ENCODE assay signal across 15 mouse cellular contexts in genomic region chr8:122736623-122737022, GRCm38 (mm10). TPM values are rescaled to one million over a fixed set of nuclear protein-coding genes. Genes with fewer than 3 reads are reported as not detected.
DNase-seq lines count a peak whose midpoint lies in the region; ATAC-seq and TF ChIP-seq lines count a peak whose summit lies in the region.
"Had no signal": no experiment of that assay in that cellular context is flagged by ENCODE, and none has a peak within 500 bp of the region (broad histone marks: within the 10 kb centered on the region; RNA-seq: fewer than 3 reads in every experiment).

No protein-coding gene starts in this region.

- no peak for ATAC-seq in forebrain, embryonic 14.5 days
- no peak for ATAC-seq in heart, postnatal 0 days (ENCODE audit: insufficient read depth, low read depth)
- no peak for ATAC-seq in midbrain, embryonic 15.5 days (replicated peaks)
- no peak for ATAC-seq in midbrain, embryonic 11.5 days (ENCODE audit: low FRiP score)
- ATAC-seq: inflammation-experienced regulatory T-cells, adult 6 months; Patski had no signal

- intact Hi-C loops in heart, postnatal 36 days (cut with DNase I), result no loop called here

- H3K9ac ChIP-seq in forebrain, embryonic 14.5 days (ENCODE audit: low read length), result no peak overlapping the region
- no peak overlapping the region for H3K9ac ChIP-seq in heart, postnatal 0 days (replicated peaks; ENCODE audit: low read depth, low read length)
- H3K9ac ChIP-seq in midbrain, embryonic 15.5 days, result no peak overlapping the region
- no peak overlapping the region for H3K9ac ChIP-seq in midbrain, embryonic 11.5 days (ENCODE audit: low read length)

- H3K27me3 ChIP-seq in forebrain, embryonic 14.5 days (replicated peaks; ENCODE audit: control insufficient read depth, insufficient read depth, low read length), result no peaks in the 10 kb centered on the region
- peaks cover 59% of the 10 kb centered on the region for H3K27me3 ChIP-seq in forebrain, embryonic 10.5 days (ENCODE audit: poor library complexity, severe bottlenecking)
- H3K27me3 ChIP-seq in heart, postnatal 0 days (ENCODE audit: control insufficient read depth, insufficient read depth, low read length), result peaks cover 30% of the 10 kb centered on the region
- no peaks in the 10 kb centered on the region for H3K27me3 ChIP-seq in midbrain, embryonic 15.5 days (replicated peaks)
- no peaks in the 10 kb centered on the region; the same call in 1 of the 2 replicates for H3K27me3 ChIP-seq in midbrain, embryonic 11.5 days (ENCODE audit: control insufficient read depth, insufficient read depth, low read length)

- H3K36me3 ChIP-seq in forebrain, embryonic 14.5 days (ENCODE audit: control insufficient read depth, insufficient read depth, low read length), result no peaks in the 10 kb centered on the region
- H3K36me3 ChIP-seq in forebrain, embryonic 10.5 days (replicated peaks), result no peaks in the 10 kb centered on the region
- H3K36me3 ChIP-seq in heart, postnatal 0 days (replicated peaks; ENCODE audit: control insufficient read depth, insufficient read depth, low read length), result no peaks in the 10 kb centered on the region
- H3K36me3 ChIP-seq in midbrain, embryonic 15.5 days (replicated peaks), result no peaks in the 10 kb centered on the region
- H3K36me3 ChIP-seq in midbrain, embryonic 11.5 days (ENCODE audit: control insufficient read depth, insufficient read depth, low read length), result no peaks in the 10 kb centered on the region

- no peak for TF ChIP-seq CTCF in heart, postnatal 0 days (IDR thresholded peaks at IDR 0.05; ENCODE audit: low read depth)

- no peaks in the 10 kb centered on the region for H3K9me3 ChIP-seq in forebrain, embryonic 14.5 days (replicated peaks; ENCODE audit: control insufficient read depth, low read length)
- H3K9me3 ChIP-seq in forebrain, embryonic 10.5 days, result no peaks in the 10 kb centered on the region
- no peaks in the 10 kb centered on the region for H3K9me3 ChIP-seq in heart, postnatal 0 days (replicated peaks; ENCODE audit: control insufficient read depth, low read length)
- no peaks in the 10 kb centered on the region for H3K9me3 ChIP-seq in midbrain, embryonic 15.5 days
- H3K9me3 ChIP-seq in midbrain, embryonic 11.5 days (ENCODE audit: control insufficient read depth, low read length), result no peaks in the 10 kb centered on the region

- no peak overlapping the region for H3K4me2 ChIP-seq in forebrain, embryonic 14.5 days (ENCODE audit: low read length)
- peak overlapping the region; percentile 38 for H3K4me2 ChIP-seq in heart, postnatal 0 days (ENCODE audit: low read depth, low read length)
- no peak overlapping the region for H3K4me2 ChIP-seq in midbrain, embryonic 15.5 days
- no peak overlapping the region for H3K4me2 ChIP-seq in midbrain, embryonic 11.5 days

- peaks cover 49% of the 10 kb centered on the region for H3K4me1 ChIP-seq in forebrain, embryonic 14.5 days (ENCODE audit: control insufficient read depth, insufficient read depth, low read length)
- peaks cover 41% of the 10 kb centered on the region for H3K4me1 ChIP-seq in forebrain, embryonic 10.5 days
- H3K4me1 ChIP-seq in heart, postnatal 0 days (ENCODE audit: control insufficient read depth, insufficient read depth), result peaks cover 16% of the 10 kb centered on the region
- peaks cover 52% of the 10 kb centered on the region for H3K4me1 ChIP-seq in midbrain, embryonic 15.5 days
- peaks cover 3% of the 10 kb centered on the region; the same call in 1 of the 2 replicates for H3K4me1 ChIP-seq in midbrain, embryonic 11.5 days (ENCODE audit: control insufficient read depth, insufficient read depth, low read length)

- no peak for TF ChIP-seq EP300 in heart, postnatal 0 days (IDR thresholded peaks at IDR 0.05; ENCODE audit: low read depth)

- no peak for DNase-seq in forebrain, embryonic 14.5 days (ENCODE audit: low spot score)
- DNase-seq in forebrain, embryonic 10.5 days (ENCODE audit: extremely low spot score, low spot score), result no peak
- no peak for DNase-seq in heart, postnatal 0 days (ENCODE audit: low spot score)
- DNase-seq in heart, postnatal 36 days, result no peak
- no peak for DNase-seq in midbrain, embryonic 11.5 days (ENCODE audit: low spot score, missing footprints)
- DNase-seq in thymus, postnatal 4 days, result no peak
- DNase-seq: adrenal gland, postnatal 36 days; cerebellum, adult 9-10 months; gastrocnemius, postnatal 36 days; layer of hippocampus, postnatal 36 days; left cerebral cortex, postnatal 4 days; lung, adult 2 months had no signal

- peak overlapping the region; percentile 9; the same call in 1 of the 2 replicates for H3K27ac ChIP-seq in forebrain, embryonic 14.5 days (ENCODE audit: low read depth, low read length)
- H3K27ac ChIP-seq in forebrain, embryonic 10.5 days, result no peak overlapping the region
- H3K27ac ChIP-seq in heart, postnatal 0 days (ENCODE audit: low read depth), result no peak overlapping the region
- peak overlapping the region; percentile 27; the same call in 1 of the 2 replicates for H3K27ac ChIP-seq in midbrain, embryonic 15.5 days
- no peak overlapping the region for H3K27ac ChIP-seq in midbrain, embryonic 11.5 days (ENCODE audit: low read depth, low read length)

- 93% methylated on average over 11 of the region's 11 CpGs for WGBS in forebrain, embryonic 14.5 days
- whole genome bisulfite sequencing in forebrain, embryonic 10.5 days, result 91% methylated on average over 11 of the region's 11 CpGs
- WGBS in heart, postnatal 0 days, result 78% methylated on average over 11 of the region's 11 CpGs
- 90% methylated on average over 11 of the region's 11 CpGs for WGBS in midbrain, embryonic 15.5 days
- 91% methylated on average over 11 of the region's 11 CpGs for WGBS in midbrain, embryonic 11.5 days

- no peak overlapping the region for H3K4me3 ChIP-seq in forebrain, embryonic 14.5 days (ENCODE audit: low read depth, low read length)
- no peak overlapping the region for H3K4me3 ChIP-seq in forebrain, embryonic 10.5 days
- H3K4me3 ChIP-seq in heart, postnatal 0 days (ENCODE audit: low read depth, low read length), result no peak overlapping the region
- no peak overlapping the region for H3K4me3 ChIP-seq in midbrain, embryonic 15.5 days
- no peak overlapping the region for H3K4me3 ChIP-seq in midbrain, embryonic 11.5 days (ENCODE audit: low read depth, low read length)

RNA-seq across cellular contexts. Expression of gene Cbfa2t3, which starts 37.7 kb away (rescaled TPM):
- polyA plus RNA-seq in forebrain, embryonic 14.5 days (2014; fragmentation: Nextera tagmentation; extraction: Ambion mirVana), result 10.4 and 11.5 TPM in 2 replicates
- 1.6 and 2.4 TPM in 2 replicates for polyA plus RNA-seq in forebrain, embryonic 10.5 days (2016; fragmentation: Nextera tagmentation; extraction: Ambion mirVana)
- 1.1 and 3.6 TPM in 2 replicates for total RNA-seq in heart, postnatal 0 days (2014; rRNA removed; ENCODE audit: low replicate concordance)
- polyA plus RNA-seq in heart, postnatal 0 days (2015; fragmentation: Nextera tagmentation; extraction: Ambion mirVana), result 4.3 and 4.4 TPM in 2 replicates
- total RNA-seq in heart, postnatal 36 days (2021), result 10 to 100 TPM; 19.7 to 23.0 TPM
- 20.2 and 21.4 TPM in 2 replicates for polyA plus RNA-seq in midbrain, embryonic 15.5 days (2015; fragmentation: Nextera tagmentation; extraction: Ambion mirVana)
- polyA plus RNA-seq in midbrain, embryonic 11.5 days (2014; fragmentation: Nextera tagmentation; extraction: Ambion mirVana), result 6.1 and 6.4 TPM in 2 replicates

RNA-seq across cellular contexts. Expression of gene Acsf3, which starts 38.7 kb away (rescaled TPM):
- 13.7 and 15.8 TPM in 2 replicates for polyA plus RNA-seq in forebrain, embryonic 14.5 days (2014; fragmentation: Nextera tagmentation; extraction: Ambion mirVana)
- polyA plus RNA-seq in forebrain, embryonic 10.5 days (2016; fragmentation: Nextera tagmentation; extraction: Ambion mirVana), result 19.0 and 19.1 TPM in 2 replicates
- 17.7 and 22.6 TPM in 2 replicates for total RNA-seq in heart, postnatal 0 days (2014; rRNA removed; ENCODE audit: low replicate concordance)
- 18.1 and 19.3 TPM in 2 replicates for polyA plus RNA-seq in heart, postnatal 0 days (2015; fragmentation: Nextera tagmentation; extraction: Ambion mirVana)
- total RNA-seq in heart, postnatal 36 days (2021), result 10 to 100 TPM; 28.3 to 30.6 TPM
- 16.4 and 18.3 TPM in 2 replicates for polyA plus RNA-seq in midbrain, embryonic 15.5 days (2015; fragmentation: Nextera tagmentation; extraction: Ambion mirVana)
- 13.9 and 14.9 TPM in 2 replicates for polyA plus RNA-seq in midbrain, embryonic 11.5 days (2014; fragmentation: Nextera tagmentation; extraction: Ambion mirVana)

Comparison
In these comparisons a context has a peak if more than half of its experiments do, and no peak if none do; other contexts are left out.
1. H3K27ac ChIP-seq: peak in forebrain, embryonic 14.5 days (single experiment) and midbrain, embryonic 15.5 days (single experiment); none in forebrain, embryonic 10.5 days (single experiment), heart, postnatal 0 days (single experiment) and midbrain, embryonic 11.5 days (single experiment).